Mouse (Mus musculus): ENCODE data around the gene Qtrt2.

Qtrt2 gene

GRCm38 (mm10) chr16:43932319-43932718 is 5.7 kb upstream of the Qtrt2 start:
- in situ Hi-C loops (cut with MboI; ENCODE audit: low pct_unique_long_range_greater_than_20kb in 1 of 2, low sequenced_read_pairs in 2 of 2, unreplicated experiment in 1 of 2), result no loop called here

DNA sequence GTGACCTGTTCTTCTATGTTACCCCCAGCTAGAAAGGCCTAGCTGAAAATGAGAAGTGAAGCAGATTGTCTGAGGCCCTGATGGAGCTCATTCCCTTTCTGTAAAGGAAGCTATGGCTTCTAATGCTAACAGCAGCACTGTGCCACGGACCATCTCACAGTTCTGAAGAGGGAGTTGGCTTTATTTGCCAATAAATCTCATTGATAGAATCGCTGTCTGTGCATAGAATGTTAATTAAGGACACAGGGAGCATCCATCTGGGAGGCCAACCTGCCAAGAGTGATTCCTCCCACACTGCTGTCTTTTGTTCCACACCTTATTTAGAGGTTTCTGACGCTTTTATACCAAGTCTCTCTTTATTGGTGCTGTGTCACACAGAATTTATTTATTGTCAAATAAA is 4.9 kb upstream of the Qtrt2 start:
- in situ Hi-C loops (cut with MboI; ENCODE audit: low pct_unique_long_range_greater_than_20kb in 1 of 2, low sequenced_read_pairs in 2 of 2, unreplicated experiment in 1 of 2), result no loop called here

DNA sequence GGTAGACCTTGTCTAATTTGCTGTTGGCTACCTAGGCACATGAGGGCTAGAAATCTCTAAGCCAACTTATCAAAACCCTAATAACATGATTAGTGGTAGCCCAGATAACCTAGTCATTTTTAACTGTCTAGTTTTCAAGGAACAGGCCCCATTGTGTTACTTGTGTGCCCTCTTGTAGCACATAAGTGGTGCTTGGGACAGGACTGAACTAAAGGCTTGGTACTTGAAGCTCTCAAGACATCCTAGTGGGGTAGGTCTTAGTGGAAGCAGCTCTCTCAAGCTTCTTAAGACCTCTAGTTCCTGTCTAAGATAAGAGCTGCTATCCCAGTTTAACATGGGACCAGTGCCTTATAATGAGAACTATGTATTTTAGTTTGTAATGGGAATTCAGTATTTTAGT is 4.0 kb upstream of the Qtrt2 start:
- in situ Hi-C loops (cut with MboI; ENCODE audit: low pct_unique_long_range_greater_than_20kb in 1 of 2, low sequenced_read_pairs in 2 of 2, unreplicated experiment in 1 of 2), result no loop called here

DNA sequence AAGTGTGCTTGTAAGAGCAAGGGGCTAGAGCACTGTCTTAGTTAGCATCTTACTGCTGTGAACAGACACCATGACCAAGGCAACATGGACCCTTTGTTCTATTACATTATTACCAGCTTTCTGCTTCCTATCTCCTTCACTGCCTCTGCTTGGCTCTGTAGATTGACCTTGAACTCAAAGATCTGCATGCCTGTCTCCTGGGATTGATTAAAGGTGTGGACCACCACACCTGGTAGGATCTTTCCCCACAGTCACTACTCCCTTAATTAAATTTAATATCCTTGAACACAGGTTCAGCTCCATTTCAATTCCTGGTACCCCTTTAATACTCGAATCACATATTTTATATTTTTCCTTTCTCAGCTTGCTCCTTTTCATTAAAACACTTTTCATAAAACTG is 763 bp downstream of the Qtrt2 start:
- in situ Hi-C loops (cut with MboI; ENCODE audit: low pct_unique_long_range_greater_than_20kb in 1 of 2, low sequenced_read_pairs in 2 of 2, unreplicated experiment in 1 of 2), result no loop called here

DNA sequence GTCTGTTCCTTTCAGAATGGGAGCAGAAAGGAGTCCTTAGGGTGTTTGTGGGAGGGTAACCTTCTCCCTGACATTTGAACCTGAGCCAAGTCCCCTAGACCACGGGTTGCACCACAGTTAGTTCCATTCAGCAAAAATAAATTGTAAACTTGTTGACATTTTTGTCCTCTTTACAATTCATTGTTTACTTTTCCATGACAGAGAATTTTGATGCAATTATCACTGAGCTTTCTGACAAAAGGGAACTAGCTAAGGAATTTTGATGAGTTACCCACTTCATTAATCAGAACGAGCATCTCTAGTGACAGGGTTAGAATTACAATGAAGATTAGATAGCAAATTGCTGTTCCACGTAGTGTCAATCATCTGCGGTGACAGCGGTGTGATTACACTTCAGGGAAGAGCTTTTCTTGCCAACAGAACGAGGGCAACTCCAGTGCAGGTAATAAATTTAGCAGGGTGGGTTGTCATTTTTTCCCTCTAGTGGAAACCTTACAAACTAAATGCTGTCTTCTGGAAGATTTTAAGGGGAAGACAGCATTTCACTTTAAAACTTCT is 1.5 kb downstream of the Qtrt2 start:
- in situ Hi-C loops (cut with MboI; ENCODE audit: low pct_unique_long_range_greater_than_20kb in 1 of 2, low sequenced_read_pairs in 2 of 2, unreplicated experiment in 1 of 2), result no loop called here

- in situ Hi-C loops (cut with MboI; ENCODE audit: low pct_unique_long_range_greater_than_20kb in 1 of 2, low sequenced_read_pairs in 2 of 2, unreplicated experiment in 1 of 2), result no loop called here
Measured at GRCm38 (mm10) chr16:43922630-43923029, 4.0 kb downstream of the Qtrt2 start.

DNA sequence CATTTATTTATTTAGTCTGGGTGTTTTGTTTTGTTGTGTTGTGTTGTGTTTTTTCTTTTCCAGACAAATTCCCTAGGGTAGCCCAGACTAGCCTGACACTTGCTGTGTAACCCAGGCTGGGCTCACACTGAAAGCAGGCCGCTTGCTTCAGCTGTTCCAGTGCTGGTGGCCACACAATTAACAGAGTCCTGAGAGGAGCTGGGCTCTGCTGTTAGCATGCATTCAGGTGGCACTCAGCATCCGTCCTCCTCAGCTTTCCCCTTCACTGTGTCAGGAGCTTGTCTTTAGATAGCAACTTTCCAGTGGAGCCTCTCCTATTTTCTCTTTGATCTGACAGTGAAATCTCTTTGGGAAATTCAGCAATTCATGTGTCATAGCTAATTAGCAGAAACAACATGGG is 4.6 kb downstream of the Qtrt2 start:
- in situ Hi-C loops (cut with MboI; ENCODE audit: low pct_unique_long_range_greater_than_20kb in 1 of 2, low sequenced_read_pairs in 2 of 2, unreplicated experiment in 1 of 2), result no loop called here

DNA sequence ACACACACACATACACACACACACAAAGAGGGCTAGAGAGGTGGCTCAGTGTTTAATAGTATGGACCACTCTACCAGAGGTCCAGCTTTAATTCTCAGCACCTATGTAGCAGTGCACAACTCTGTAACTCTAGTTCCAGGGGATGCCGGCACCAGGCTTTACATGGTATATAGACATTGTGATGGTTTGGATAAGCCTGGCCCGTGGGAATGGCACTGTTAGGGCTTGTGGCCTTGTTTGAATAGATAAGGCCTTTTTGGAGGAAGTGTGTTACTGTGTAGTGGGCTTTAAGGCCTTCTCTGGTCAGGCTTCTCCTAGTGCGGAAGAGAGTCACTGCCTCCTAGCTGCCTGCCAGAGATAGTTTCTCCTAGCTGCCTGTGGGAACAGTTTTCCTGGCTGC is 7.7 kb downstream of the Qtrt2 start:
- in situ Hi-C loops (cut with MboI; ENCODE audit: low pct_unique_long_range_greater_than_20kb in 1 of 2, low sequenced_read_pairs in 2 of 2, unreplicated experiment in 1 of 2), result no loop called here

DNA sequence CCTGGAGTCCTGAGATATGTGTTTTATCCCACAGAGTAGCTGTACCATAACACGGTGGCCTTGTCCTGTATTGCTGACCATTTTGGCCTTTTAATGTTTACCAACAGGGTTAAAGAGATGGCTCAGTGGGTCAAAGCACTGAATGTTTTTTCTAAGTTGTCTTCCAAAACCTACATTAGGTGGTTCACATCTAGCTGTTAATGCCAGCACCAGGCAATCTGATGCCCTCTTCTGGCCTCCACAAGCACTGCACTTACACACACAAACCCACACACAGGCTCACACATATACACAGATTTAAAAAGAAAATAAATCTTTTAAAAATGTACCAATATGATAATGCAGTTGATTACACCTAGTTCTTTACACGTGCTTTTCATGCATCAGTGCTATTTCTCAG is 17.7 kb downstream of the Qtrt2 start:
- in situ Hi-C loops (cut with MboI; ENCODE audit: low pct_unique_long_range_greater_than_20kb in 1 of 2, low sequenced_read_pairs in 2 of 2, unreplicated experiment in 1 of 2), result no loop called here

GRCm38 (mm10) chr16:43900571-43900970 is 26.0 kb downstream of the Qtrt2 start:
- in situ Hi-C loops (cut with MboI; ENCODE audit: low pct_unique_long_range_greater_than_20kb in 1 of 2, low sequenced_read_pairs in 2 of 2, unreplicated experiment in 1 of 2), result no loop called here

- in situ Hi-C loops (cut with MboI; ENCODE audit: low pct_unique_long_range_greater_than_20kb in 1 of 2, low sequenced_read_pairs in 2 of 2, unreplicated experiment in 1 of 2), result no loop called here
Measured at GRCm38 (mm10) chr16:43900138-43900537, 26.5 kb downstream of the Qtrt2 start.

GRCm38 (mm10) chr16:43894501-43894900 is 32.1 kb downstream of the Qtrt2 start:
- in situ Hi-C loops (cut with MboI; ENCODE audit: low pct_unique_long_range_greater_than_20kb in 1 of 2, low sequenced_read_pairs in 2 of 2, unreplicated experiment in 1 of 2), result loop anchor here (25.0 kb wide), 1 partner anchor 168 kb away; the partner anchor contains the start of gene Gramd1c (in 2 of the 2)

DNA sequence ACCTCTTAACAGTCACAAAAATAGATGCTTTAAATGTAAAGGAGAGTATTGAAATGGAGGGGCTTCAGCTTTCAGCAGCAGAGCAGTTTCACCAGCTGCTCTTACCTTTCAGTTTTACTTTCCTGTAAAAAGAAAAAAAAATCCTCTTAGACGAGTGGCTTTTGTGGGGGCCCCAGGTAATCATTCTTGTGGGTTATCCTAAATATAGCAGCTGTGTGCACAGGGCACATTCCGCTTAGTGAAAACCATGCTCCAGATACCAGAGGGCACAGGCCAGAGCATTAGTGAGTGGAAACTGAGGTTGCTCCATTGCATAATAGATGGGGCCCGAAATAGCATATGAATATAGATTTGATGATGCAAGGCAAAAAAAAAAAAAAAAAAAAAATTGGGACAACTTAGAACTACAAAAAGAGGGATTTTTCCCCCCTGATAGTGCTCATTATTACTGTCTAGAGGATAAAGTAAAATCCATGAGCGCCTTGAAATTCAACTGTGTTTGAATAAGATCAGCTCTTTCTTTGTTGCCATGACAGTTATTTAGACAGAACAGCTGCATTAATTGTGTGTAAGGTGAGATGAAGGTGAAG is 35.8 kb downstream of the Qtrt2 start:
- in situ Hi-C loops (cut with MboI; ENCODE audit: low pct_unique_long_range_greater_than_20kb in 1 of 2, low sequenced_read_pairs in 2 of 2, unreplicated experiment in 1 of 2), result loop anchor here (25.0 kb wide), 1 partner anchor 171 kb away; the partner anchor contains the start of gene Gramd1c (in 2 of the 2)

- in situ Hi-C loops (cut with MboI; ENCODE audit: low pct_unique_long_range_greater_than_20kb in 1 of 2, low sequenced_read_pairs in 2 of 2, unreplicated experiment in 1 of 2), result loop anchor here (25.0 kb wide), 1 partner anchor 172 kb away; the partner anchor contains the start of gene Gramd1c (in 2 of the 2)
Measured at GRCm38 (mm10) chr16:43890005-43890336, 36.6 kb downstream of the Qtrt2 start.

- in situ Hi-C loops (cut with MboI; ENCODE audit: low pct_unique_long_range_greater_than_20kb in 1 of 2, low sequenced_read_pairs in 2 of 2, unreplicated experiment in 1 of 2), result loop anchor here (25.0 kb wide), 1 partner anchor 173 kb away; the partner anchor contains the start of gene Gramd1c (in 2 of the 2)
Measured at GRCm38 (mm10) chr16:43889208-43890004, 37.2 kb downstream of the Qtrt2 start, which contains the start of gene Ccdc191. Gene Ccdc191, plus strand, starts transcription at chr16:43889800.

- in situ Hi-C loops (cut with MboI; ENCODE audit: low pct_unique_long_range_greater_than_20kb in 1 of 2, low sequenced_read_pairs in 2 of 2, unreplicated experiment in 1 of 2), result loop anchor here (25.0 kb wide), 1 partner anchor 180 kb away; the partner anchor contains the start of gene Gramd1c (in 2 of the 2)
Measured at GRCm38 (mm10) chr16:43882329-43882728, 44.3 kb downstream of the Qtrt2 start.

GRCm38 (mm10) chr16:43881636-43882035 is 45.0 kb downstream of the Qtrt2 start:
- in situ Hi-C loops (cut with MboI; ENCODE audit: low pct_unique_long_range_greater_than_20kb in 1 of 2, low sequenced_read_pairs in 2 of 2, unreplicated experiment in 1 of 2), result loop anchor here (25.0 kb wide), 1 partner anchor 181 kb away; the partner anchor contains the start of gene Gramd1c (in 2 of the 2)

DNA sequence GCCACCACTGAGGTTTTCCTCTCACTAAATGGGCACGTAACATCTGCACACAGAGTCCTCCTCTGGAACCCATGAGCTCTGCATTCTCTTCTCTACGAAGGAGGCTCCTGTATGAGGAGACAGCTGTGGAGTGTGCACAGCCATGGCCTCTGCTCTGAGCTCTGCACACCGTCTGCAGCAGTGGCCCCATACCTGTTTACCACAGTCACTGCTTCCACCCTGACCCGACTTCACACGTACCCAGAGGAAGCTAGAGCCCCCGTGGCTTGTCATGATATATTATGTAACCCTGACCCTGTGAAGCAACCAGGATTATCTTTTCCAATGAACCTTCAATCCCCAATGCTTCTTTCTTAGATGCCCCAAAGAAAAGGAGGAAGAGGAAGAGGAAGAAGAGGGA is 46.8 kb downstream of the Qtrt2 start:
- in situ Hi-C loops (cut with MboI; ENCODE audit: low pct_unique_long_range_greater_than_20kb in 1 of 2, low sequenced_read_pairs in 2 of 2, unreplicated experiment in 1 of 2), result loop anchor here (25.0 kb wide), 1 partner anchor 183 kb away; the partner anchor contains the start of gene Gramd1c (in 2 of the 2)

DNA sequence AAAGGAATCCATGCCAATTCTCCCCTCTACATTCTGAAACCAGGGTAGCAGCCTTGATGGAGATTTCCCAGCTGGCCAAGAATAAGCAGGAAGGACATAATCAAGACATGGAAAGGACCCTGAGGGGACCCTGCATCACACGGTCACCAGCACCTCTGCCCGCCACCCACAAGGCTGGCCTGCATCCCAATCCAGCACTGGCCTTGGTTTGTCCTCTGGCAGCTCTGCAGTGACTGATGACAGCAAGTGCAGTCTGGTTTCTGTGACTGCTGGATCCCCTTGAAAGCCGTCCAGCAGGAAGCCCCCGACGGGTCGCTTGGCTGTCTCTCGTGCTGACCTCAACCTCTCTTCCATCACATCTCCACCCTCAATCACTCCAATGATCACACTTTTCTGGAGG is 55.2 kb downstream of the Qtrt2 start:
- in situ Hi-C loops (cut with MboI; ENCODE audit: low pct_unique_long_range_greater_than_20kb in 1 of 2, low sequenced_read_pairs in 2 of 2, unreplicated experiment in 1 of 2), result no loop called here

Data from mouse embryonic stem cell (cell line).